Mouse (Mus musculus): Measurements from ENCODE around the gene Pls3. TPM values are rescaled to one million over a fixed set of nuclear protein-coding genes. Genes with fewer than 3 reads are reported as not detected.
"Not testable (repeated sequence)": the region's sequence is repeated elsewhere in the genome, so short reads cannot be mapped to it uniquely, and the experiment has no call there.

The Pls3 gene
- polyA plus RNA-seq, 1 experiment, result not detected

DNA sequence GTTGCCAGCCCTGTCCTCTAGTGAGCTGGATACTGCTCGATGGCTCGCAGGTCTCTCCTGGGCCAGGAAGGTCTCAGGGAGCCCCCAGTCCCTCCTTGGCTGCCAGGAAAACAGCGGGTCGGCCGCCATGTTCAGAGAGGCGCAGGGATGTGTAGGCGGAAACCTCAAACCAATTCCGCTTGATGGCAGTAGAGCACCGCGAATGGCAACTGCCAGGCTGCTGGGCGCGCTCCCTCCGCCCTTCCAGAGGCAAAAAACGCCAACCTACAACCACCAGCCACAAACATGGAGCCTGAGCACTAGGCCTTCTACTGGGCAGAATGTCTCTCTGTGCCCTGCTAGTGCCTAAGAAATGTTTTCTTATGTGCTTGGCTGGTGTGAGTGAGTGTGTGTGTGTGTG is 130.5 kb downstream of the Pls3 start:
- WGBS, result 75% methylated on average over 14 of the region's 14 CpGs
- H3K27ac ChIP-seq (ENCODE audit: insufficient read depth, low read depth, low read length); H3K4me3 ChIP-seq (ENCODE audit: insufficient read depth, low read depth, low read length); H3K4me1 ChIP-seq (ENCODE audit: control insufficient read depth, insufficient read depth, low read length): not testable (repeated sequence)

DNA sequence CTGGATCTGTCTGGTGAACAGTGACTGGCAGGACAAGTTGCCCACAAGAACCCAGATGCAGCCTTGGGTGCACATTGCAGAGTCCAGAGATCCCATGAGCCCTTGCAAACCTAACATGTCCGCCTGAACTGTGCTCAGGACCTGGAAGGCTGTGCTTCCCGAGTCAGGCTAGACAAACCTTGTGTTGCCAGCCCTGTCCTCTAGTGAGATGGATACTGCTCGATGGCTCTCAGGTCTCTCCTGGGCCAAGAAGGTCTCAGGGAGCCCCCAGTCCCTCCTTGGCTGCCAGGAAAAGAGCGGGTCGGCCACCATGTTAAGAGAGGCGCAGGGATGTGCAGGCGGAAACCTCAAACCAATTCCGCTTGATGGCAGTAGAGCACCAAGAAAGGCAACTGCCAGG is 135.5 kb downstream of the Pls3 start:
- H3K27ac ChIP-seq (ENCODE audit: insufficient read depth, low read depth, low read length); H3K4me3 ChIP-seq (ENCODE audit: insufficient read depth, low read depth, low read length); H3K4me1 ChIP-seq (ENCODE audit: control insufficient read depth, insufficient read depth, low read length): not testable (repeated sequence)
- WGBS, result 86% methylated on average over 3 of the region's 8 CpGs
